Mouse (Mus musculus): ENCODE data around the gene Xlr4b. TPM values are rescaled to one million over a fixed set of nuclear protein-coding genes. Genes with fewer than 3 reads are reported as not detected.
"Not testable (repeated sequence)": the region's sequence is repeated elsewhere in the genome, so short reads cannot be mapped to it uniquely, and the experiment has no call there.

The Xlr4b gene
- polyA plus RNA-seq, 1 experiment from 2014 or later, result 0.46 TPM

DNA sequence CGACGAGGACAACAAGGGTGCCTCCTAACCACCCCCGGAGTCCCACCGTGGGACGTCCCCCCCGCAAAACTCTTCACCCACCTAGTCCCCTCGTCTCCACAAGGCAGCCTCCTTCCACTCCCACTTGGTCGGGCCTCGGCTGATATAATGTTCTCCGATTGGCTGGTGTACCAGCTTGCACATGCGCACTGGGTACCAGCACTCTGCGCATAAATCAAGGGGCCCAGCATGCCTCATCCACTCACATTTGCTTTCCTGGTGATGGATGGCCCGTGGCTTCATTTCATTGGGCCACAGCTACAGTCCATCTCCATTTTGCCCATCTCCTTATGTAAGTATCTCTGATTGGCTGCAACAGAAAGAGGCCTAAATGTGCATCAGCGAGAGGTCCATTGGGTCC is 51.1 kb downstream of the Xlr4b start, which contains the start of gene Xlr3c:
Xlr3c (minus strand) TSS at position 121 of the 400 bp plus-strand sequence.
- H3K9ac ChIP-seq (replicated peaks; ENCODE audit: low read depth, low read length); H3K4me1 ChIP-seq (replicated peaks; ENCODE audit: control insufficient read depth, insufficient read depth, low read length); H3K36me3 ChIP-seq (ENCODE audit: control insufficient read depth, insufficient read depth); H3K27me3 ChIP-seq (replicated peaks; ENCODE audit: control insufficient read depth, insufficient read depth, low read length); H3K4me3 ChIP-seq (replicated peaks; ENCODE audit: low read length); H3K4me2 ChIP-seq (ENCODE audit: low read length); ATAC-seq; H3K9me3 ChIP-seq (ENCODE audit: control insufficient read depth, low read length); H3K27ac ChIP-seq (ENCODE audit: low read length): not testable (repeated sequence)
- WGBS, result 93% methylated on average over 12 of the region's 14 CpGs

Other genes with a start within 250 kb of the Xlr4b start
- 0.96 and 1.9 TPM in 2 replicates for gene Zfp185, start 227.0 kb upstream of the Xlr4b start, polyA plus RNA-seq (2015; fragmentation: Nextera tagmentation; extraction: Ambion mirVana)
- 0.22 TPM in 1 of 2 replicates, not detected in the other for gene Pnma5, start 177.2 kb upstream of the Xlr4b start, polyA plus RNA-seq (2015; fragmentation: Nextera tagmentation; extraction: Ambion mirVana)
- gene Pnma3, start 149.5 kb upstream of the Xlr4b start, polyA plus RNA-seq (2015; fragmentation: Nextera tagmentation; extraction: Ambion mirVana), result 2.5 and 3.0 TPM in 2 replicates
- gene Xlr4a, start 131.9 kb upstream of the Xlr4b start, polyA plus RNA-seq (2015; fragmentation: Nextera tagmentation; extraction: Ambion mirVana), result 0.71 TPM in 1 of 2 replicates, not detected in the other
- 2.3 and 4.3 TPM in 2 replicates for gene Xlr3a, start 117.2 kb upstream of the Xlr4b start, polyA plus RNA-seq (2015; fragmentation: Nextera tagmentation; extraction: Ambion mirVana)
- 0.72 and 0.76 TPM in 2 replicates for gene Gm14685, start 97.3 kb upstream of the Xlr4b start, polyA plus RNA-seq (2015; fragmentation: Nextera tagmentation; extraction: Ambion mirVana)
- not detected in 2 replicates for gene Xlr5b, start 65.5 kb upstream of the Xlr4b start, polyA plus RNA-seq (2015; fragmentation: Nextera tagmentation; extraction: Ambion mirVana)
- 0.86 TPM in 1 of 2 replicates, not detected in the other for gene DXBay18, start 64.9 kb upstream of the Xlr4b start, polyA plus RNA-seq (2015; fragmentation: Nextera tagmentation; extraction: Ambion mirVana)
- gene Spin2d, start 37.3 kb upstream of the Xlr4b start, polyA plus RNA-seq (2015; fragmentation: Nextera tagmentation; extraction: Ambion mirVana), result not detected in 2 replicates
- gene Xlr3b, start 22.1 kb upstream of the Xlr4b start, polyA plus RNA-seq (2015; fragmentation: Nextera tagmentation; extraction: Ambion mirVana), result 12.2 and 13.6 TPM in 2 replicates
- 25.5 and 26.4 TPM in 2 replicates for gene F8a, start 14.0 kb downstream of the Xlr4b start, polyA plus RNA-seq (2015; fragmentation: Nextera tagmentation; extraction: Ambion mirVana)
- 0.20 TPM in 1 of 2 replicates, not detected in the other for gene Xlr4c, start 28.8 kb downstream of the Xlr4b start, polyA plus RNA-seq (2015; fragmentation: Nextera tagmentation; extraction: Ambion mirVana)
- gene Xlr3c, start 51.1 kb downstream of the Xlr4b start, polyA plus RNA-seq (2015; fragmentation: Nextera tagmentation; extraction: Ambion mirVana), result not detected in 2 replicates
- gene Xlr5a, start 78.6 kb downstream of the Xlr4b start, polyA plus RNA-seq (2015; fragmentation: Nextera tagmentation; extraction: Ambion mirVana), result not detected in 2 replicates
- gene Xlr5c, start 78.6 kb downstream of the Xlr4b start, polyA plus RNA-seq (2015; fragmentation: Nextera tagmentation; extraction: Ambion mirVana), result not detected in 2 replicates
- gene Gm45015, start 122.5 kb downstream of the Xlr4b start, polyA plus RNA-seq (2015; fragmentation: Nextera tagmentation; extraction: Ambion mirVana), result not detected in 2 replicates
- gene Zfp275, start 128.3 kb downstream of the Xlr4b start, polyA plus RNA-seq (2015; fragmentation: Nextera tagmentation; extraction: Ambion mirVana), result 13.2 and 14.1 TPM in 2 replicates
- not detected in 2 replicates for gene Gm18336, start 184.4 kb downstream of the Xlr4b start, polyA plus RNA-seq (2015; fragmentation: Nextera tagmentation; extraction: Ambion mirVana)
- 0.37 and 1.1 TPM in 2 replicates for gene Zfp92, start 196.8 kb downstream of the Xlr4b start, polyA plus RNA-seq (2015; fragmentation: Nextera tagmentation; extraction: Ambion mirVana)
- not detected in 2 replicates for gene Trex2, start 221.0 kb downstream of the Xlr4b start, polyA plus RNA-seq (2015; fragmentation: Nextera tagmentation; extraction: Ambion mirVana)
- 59.5 and 60.1 TPM in 2 replicates for gene Haus7, start 244.7 kb downstream of the Xlr4b start, polyA plus RNA-seq (2015; fragmentation: Nextera tagmentation; extraction: Ambion mirVana)

All from forebrain, embryonic 16.5 days (tissue).